Mouse (Mus musculus) heart, embryonic 14.5 days (tissue): ENCODE data around the gene Mcpt4. TPM values are rescaled to one million over a fixed set of nuclear protein-coding genes. Genes with fewer than 3 reads are reported as not detected.
"Not testable (repeated sequence)": the region's sequence is repeated elsewhere in the genome, so short reads cannot be mapped to it uniquely, and the experiment has no call there.

Experiments used
- ATAC-seq: fragments of 200-750 bp; cut with Nextera tagmentation; 2 replicates; pipeline ENCODE4 v1.8.0; 2017; ENCODE audit warnings: low read depth, moderate TSS enrichment; ENCODE audit not compliant: insufficient number of reproducible peaks, insufficient read depth, low FRiP score
- H3K27ac ChIP-seq, 2 experiments: fragments of 200-500 bp in 1 of 2; fragments of 300-500 bp in 1 of 2; sonication (generic) in 1 of 2; replicated peaks in 1 of 2; 2 replicates each; pipeline ENCODE4 v1.5.1; 2012 to 2014; ENCODE audit warnings: low read depth in 2 of 2, low read length in 2 of 2, control low read depth in 1 of 2, mild to moderate bottlenecking in 1 of 2, mixed read lengths in 1 of 2; ENCODE audit not compliant: control insufficient read depth in 1 of 2, insufficient read depth in 1 of 2
- H3K27me3 ChIP-seq: fragments of 300-500 bp; sonication (generic); 2 replicates; pipeline ENCODE4 v1.6.1; 2014; ENCODE audit warnings: mild to moderate bottlenecking, low read length, control low read depth; ENCODE audit not compliant: control insufficient read depth, insufficient read depth
- H3K36me3 ChIP-seq: fragments of 300-500 bp; sonication (generic); 2 replicates; pipeline ENCODE4 v1.6.1; 2014; ENCODE audit warnings: mild to moderate bottlenecking, control low read depth, low read length, mixed read lengths; ENCODE audit not compliant: control insufficient read depth, insufficient read depth
- H3K4me1 ChIP-seq, 2 experiments: fragments of 200-500 bp in 1 of 2; fragments of 300-500 bp in 1 of 2; sonication (generic) in 1 of 2; 2 replicates each; pipeline ENCODE4 v1.6.1; 2012 to 2014; ENCODE audit warnings: low read length in 2 of 2, control low read depth in 1 of 2, mixed read lengths in 1 of 2; ENCODE audit not compliant: control insufficient read depth in 2 of 2, insufficient read depth in 2 of 2
- H3K4me2 ChIP-seq: fragments of 300-500 bp; sonication (generic); 2 replicates; pipeline ENCODE4 v1.6.1; 2014; ENCODE audit warnings: mild to moderate bottlenecking, low read length
- H3K4me3 ChIP-seq, 2 experiments: fragments of 200-500 bp in 1 of 2; fragments of 300-500 bp in 1 of 2; sonication (generic) in 1 of 2; 2 replicates each; pipeline ENCODE4 v1.5.1; 2012 to 2014; ENCODE audit warnings: low read length in 2 of 2, mild to moderate bottlenecking in 2 of 2, control low read depth in 1 of 2, low read depth in 1 of 2, moderate library complexity in 1 of 2; ENCODE audit not compliant: control insufficient read depth in 1 of 2, insufficient read depth in 1 of 2
- H3K9ac ChIP-seq: fragments of 300-500 bp; sonication (generic); 2 replicates; pipeline ENCODE4 v1.6.1; 2014; ENCODE audit warnings: mild to moderate bottlenecking, low read length
- H3K9me3 ChIP-seq: fragments of 300-500 bp; sonication (generic); 2 replicates; pipeline ENCODE4 v1.6.1; 2016; ENCODE audit warnings: low read length, control low read depth; ENCODE audit not compliant: control insufficient read depth
- WGBS: fragments of 180-500 bp; shearing (Covaris S2); extraction: QIAGEN DNeasy Blood & Tissue Kit; methylation state at CpG from one replicate; pipeline ENCODE4 v1.1.7; 2014; 5-methylcytosine and 5-hydroxymethylcytosine counted together
- polyA plus RNA-seq: library from polyadenylated mRNA; unstranded; fragments of >200 nt; fragmentation: Nextera tagmentation; extraction: Ambion mirVana; gene quantifications from 2 replicates; pipeline ENCODE4 v1.2.1, GENCODE M21; 2014

Mcpt4 gene
- 0.49 and 0.90 TPM in 2 replicates for polyA plus RNA-seq

- H3K27ac ChIP-seq, H3K4me1 ChIP-seq, H3K27me3 ChIP-seq, H3K4me3 ChIP-seq, H3K9ac ChIP-seq, H3K36me3 ChIP-seq, H3K4me2 ChIP-seq, ATAC-seq, H3K9me3 ChIP-seq: not testable (repeated sequence)
- 44% methylated on average over 3 of the region's 3 CpGs for WGBS
Observed at GRCm38 (mm10) chr14:56062213-56062612, at the start of gene Mcpt4. TSS of gene Mcpt4 (minus strand) at chr14:56062313.

- 72% methylated on average over 13 of the region's 13 CpGs for WGBS
- Histone ChIP-seq H3K9ac (no peak overlapping the region), H3K27ac (no peak overlapping the region), H3K9me3 (no peaks in the 10 kb centered on the region), H3K4me2 (no peak overlapping the region), H3K36me3 (no peaks in the 10 kb centered on the region), H3K4me1 (no peaks in the 10 kb centered on the region), H3K27me3 (no peaks in the 10 kb centered on the region), H3K4me3 (no peak overlapping the region)
- no peak for ATAC-seq
Observed at GRCm38 (mm10) chr14:56105447-56106180, 43.5 kb upstream of the Mcpt4 start.

- 67% methylated on average over 5 of the region's 5 CpGs for WGBS
Observed at GRCm38 (mm10) chr14:56105016-56105415, 42.9 kb upstream of the Mcpt4 start.

GRCm38 (mm10) chr14:56103452-56103851 lies 41.3 kb upstream of the Mcpt4 start:
- no peaks in the 10 kb centered on the region for H3K27me3 ChIP-seq
- no peaks in the 10 kb centered on the region for H3K9me3 ChIP-seq
- H3K4me3 ChIP-seq: no peak overlapping the region
- ATAC-seq: no peak
- no peak overlapping the region for H3K27ac ChIP-seq
- no peak overlapping the region for H3K4me2 ChIP-seq
- no peaks in the 10 kb centered on the region for H3K36me3 ChIP-seq
- H3K9ac ChIP-seq: no peak overlapping the region
- 64% methylated on average over 3 of the region's 3 CpGs for whole genome bisulfite sequencing
- no peaks in the 10 kb centered on the region for H3K4me1 ChIP-seq

More at GRCm38 (mm10) chr14:56105016-56105415, 42.9 kb upstream of the Mcpt4 start:
- Histone ChIP-seq H3K4me2 (no peak overlapping the region), H3K9ac (no peak overlapping the region), H3K36me3 (no peaks in the 10 kb centered on the region), H3K4me1 (no peaks in the 10 kb centered on the region), H3K4me3 (no peak overlapping the region), H3K9me3 (no peaks in the 10 kb centered on the region), H3K27me3 (no peaks in the 10 kb centered on the region), H3K27ac (no peak overlapping the region)
- no peak for ATAC-seq

GRCm38 (mm10) chr14:56102386-56102785 lies 40.3 kb upstream of the Mcpt4 start, which contains the start of gene Ctsg:
TSS of gene Ctsg (minus strand) at chr14:56102574.
- Histone ChIP-seq H3K9me3 (no peaks in the 10 kb centered on the region), H3K27ac (no peak within 1 kb of the TSS), H3K4me2 (no peak within 1 kb of the TSS), H3K9ac (no peak within 1 kb of the TSS), H3K4me1 (peaks cover 0 to 7% of the 10 kb centered on the region in 2 experiments; a peak in 1 of 4 replicates), H3K4me3 (no peak within 1 kb of the TSS), H3K27me3 (no peaks in the 10 kb centered on the region), H3K36me3 (no peaks in the 10 kb centered on the region)
- WGBS: 58% methylated on average over 10 of the region's 10 CpGs
- no peak for ATAC-seq

GRCm38 (mm10) chr14:56098940-56099339 lies 36.8 kb upstream of the Mcpt4 start:
- WGBS: 72% methylated on average over 4 of the region's 4 CpGs
- H3K9ac ChIP-seq: no peak overlapping the region
- no peaks in the 10 kb centered on the region for H3K27me3 ChIP-seq
- no peak overlapping the region for H3K4me3 ChIP-seq
- no peak for ATAC-seq
- H3K4me1 ChIP-seq: peaks cover 0 to 10% of the 10 kb centered on the region in 2 experiments; a peak in 1 of 4 replicates
- H3K27ac ChIP-seq: no peak overlapping the region
- H3K4me2 ChIP-seq: no peak overlapping the region
- no peaks in the 10 kb centered on the region for H3K9me3 ChIP-seq
- no peaks in the 10 kb centered on the region for H3K36me3 ChIP-seq

GRCm38 (mm10) chr14:56097597-56097996 lies 35.5 kb upstream of the Mcpt4 start:
- H3K9ac ChIP-seq: no peak overlapping the region
- H3K4me2 ChIP-seq: no peak overlapping the region
- ATAC-seq: peak; percentile 59; the same call in 1 of the 2 replicates
- H3K4me3 ChIP-seq: no peak overlapping the region
- H3K36me3 ChIP-seq: no peaks in the 10 kb centered on the region
- peaks cover 0 to 10% of the 10 kb centered on the region in 2 experiments; a peak in 1 of 4 replicates for H3K4me1 ChIP-seq
- 7% methylated on average over 1 of the region's 1 CpGs for WGBS
- H3K27me3 ChIP-seq: no peaks in the 10 kb centered on the region
- peak overlapping the region in 1 of 2 experiments; percentile 44; a peak in 1 of 4 replicates for H3K27ac ChIP-seq
- no peaks in the 10 kb centered on the region for H3K9me3 ChIP-seq
